Mouse (Mus musculus) midbrain, postnatal 0 days (tissue): Measurements from ENCODE around the gene 4930402K13Rik. TPM values are rescaled to one million over a fixed set of nuclear protein-coding genes. Genes with fewer than 3 reads are reported as not detected.
A peak's percentile ranks its signal among the peaks of the same experiment; 100 is the strongest.
"Not testable (repeated sequence)": the region's sequence is repeated elsewhere in the genome, so short reads cannot be mapped to it uniquely, and the experiment has no call there.

Experiments used
- ATAC-seq: fragments of 200-750 bp; cut with Nextera tagmentation; 2 replicates; pipeline ENCODE4 v1.8.0; 2017; ENCODE audit warnings: moderate number of reproducible peaks, mild to moderate bottlenecking, moderate TSS enrichment, moderate library complexity; ENCODE audit not compliant: low FRiP score
- DNase-seq: peaks from one replicate; pipeline ENCODE4 v3.0.0-alpha.2; 2015; ENCODE audit warnings: low spot score
- H3K27ac ChIP-seq: fragments of 300-500 bp; sonication (generic); 2 replicates; pipeline ENCODE4 v1.5.1; 2014; ENCODE audit warnings: low read depth, mild to moderate bottlenecking, low read length, mixed read lengths
- H3K27me3 ChIP-seq: fragments of 300-500 bp; sonication (generic); 2 replicates; pipeline ENCODE4 v1.6.1; 2014; ENCODE audit warnings: low read length, control low read depth, mixed read lengths; ENCODE audit not compliant: insufficient read depth
- H3K36me3 ChIP-seq: fragments of 300-500 bp; sonication (generic); 2 replicates; pipeline ENCODE4 v1.6.1; 2014; ENCODE audit warnings: low read length, control low read depth, mixed read lengths; ENCODE audit not compliant: insufficient read depth
- H3K4me1 ChIP-seq: fragments of 300-500 bp; sonication (generic); 2 replicates; pipeline ENCODE4 v1.6.1; 2014; ENCODE audit warnings: mild to moderate bottlenecking, control low read depth, antibody characterized with exemption, low read length, mixed read lengths; ENCODE audit not compliant: insufficient read depth
- H3K4me2 ChIP-seq: fragments of 300-500 bp; sonication (generic); 2 replicates; pipeline ENCODE4 v1.6.1; 2014; ENCODE audit warnings: low read depth, mild to moderate bottlenecking, low read length, mixed read lengths; ENCODE audit not compliant: poor library complexity, severe bottlenecking
- H3K4me3 ChIP-seq: fragments of 300-500 bp; sonication (generic); 2 replicates; pipeline ENCODE4 v1.5.1; 2014; ENCODE audit warnings: low read depth, mild to moderate bottlenecking, low read length, moderate library complexity
- H3K9ac ChIP-seq: fragments of 300-500 bp; sonication (generic); replicated peaks from 2 replicates; pipeline ENCODE4 v1.6.1; 2014; ENCODE audit warnings: mild to moderate bottlenecking, low read length, moderate library complexity, mixed read lengths; ENCODE audit not compliant: poor library complexity, severe bottlenecking
- H3K9me3 ChIP-seq: fragments of 300-500 bp; sonication (generic); 2 replicates; pipeline ENCODE4 v1.6.1; 2016; ENCODE audit warnings: low read length, control low read depth
- CTCF ChIP-seq: IDR thresholded peaks from 2 replicates; pipeline ENCODE4 v1.5.1; 2016; ENCODE audit warnings: antibody characterized with exemption, mild to moderate bottlenecking
- WGBS: fragments of 180-500 bp; shearing (Covaris S2); extraction: QIAGEN DNeasy Blood & Tissue Kit; methylation state at CpG from one replicate; pipeline ENCODE4 v1.1.7; 2014; 5-methylcytosine and 5-hydroxymethylcytosine counted together
- polyA plus RNA-seq: library from polyadenylated mRNA; unstranded; fragments of >200 nt; fragmentation: Nextera tagmentation; extraction: Ambion mirVana; gene quantifications from 2 replicates; pipeline ENCODE4 v1.2.1, GENCODE M21; 2015
- total RNA-seq: library from RNA; depleted of rRNA; stranded (reverse); fragments of >200 nt; gene quantifications from 2 replicates; pipeline ENCODE4 v1.2.3, GENCODE M21; 2014; rRNA removed

Gene 4930402K13Rik
- total RNA-seq (not detected in 2 replicates), polyA plus RNA-seq (not detected in 2 replicates)

DNA sequence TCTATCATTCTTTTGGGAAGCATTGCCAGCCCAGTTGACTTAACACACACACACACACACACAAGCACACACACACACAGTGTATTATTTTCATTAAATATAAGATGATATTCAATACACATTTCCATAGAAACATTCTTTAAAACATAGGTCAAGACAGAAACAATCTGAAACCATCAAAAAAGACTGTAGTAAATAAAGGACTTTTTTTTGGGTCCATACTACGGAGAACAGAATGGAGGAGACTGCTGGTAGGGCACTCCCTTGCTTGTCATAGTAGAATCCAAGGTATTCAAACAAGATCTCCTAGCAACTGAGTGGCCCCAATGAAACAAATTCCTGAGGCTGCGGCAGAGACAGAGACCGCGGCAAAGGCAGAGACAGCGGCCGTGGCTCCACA lies at the start of gene 4930402K13Rik:
Gene 4930402K13Rik (plus strand): TSS at position 301 of the 400 bp plus-strand sequence.
- H3K27ac ChIP-seq, result no peak within 1 kb of the TSS
- no peak for DNase-seq
- H3K4me1 ChIP-seq, result no peaks in the 10 kb centered on the region
- H3K27me3 ChIP-seq, result no peaks in the 10 kb centered on the region
- no peak for TF ChIP-seq CTCF
- H3K9ac ChIP-seq, result no peak within 1 kb of the TSS
- H3K36me3 ChIP-seq, result no peaks in the 10 kb centered on the region
- no peaks in the 10 kb centered on the region for H3K9me3 ChIP-seq
- 81% methylated on average over 6 of the region's 6 CpGs for WGBS
- no peak for ATAC-seq
- H3K4me2 ChIP-seq, result no peak within 1 kb of the TSS
- no peak within 1 kb of the TSS for H3K4me3 ChIP-seq

- not testable (repeated sequence) for H3K27me3 ChIP-seq, H3K9me3 ChIP-seq, H3K36me3 ChIP-seq, H3K9ac ChIP-seq, H3K27ac ChIP-seq, H3K4me3 ChIP-seq, H3K4me2 ChIP-seq, H3K4me1 ChIP-seq, DNase-seq
- peak; percentile 54 for TF ChIP-seq CTCF
- 23% methylated on average over 4 of the region's 9 CpGs for whole genome bisulfite sequencing
- 0 out of 2 replicates have a peak, but pooled peaks have one; percentile 34 for ATAC-seq
Observed at GRCm38 (mm10) chrX:9060952-9061351, 43.4 kb upstream of the 4930402K13Rik start.

- no peaks in the 10 kb centered on the region for H3K27me3 ChIP-seq
- ATAC-seq, result no peak
- DNase-seq, result no peak
- no peaks in the 10 kb centered on the region; the same call in 1 of the 2 replicates for H3K9me3 ChIP-seq
- no peak overlapping the region for H3K4me3 ChIP-seq
- H3K4me1 ChIP-seq, result no peaks in the 10 kb centered on the region
- H3K27ac ChIP-seq, result no peak overlapping the region
- H3K36me3 ChIP-seq, result no peaks in the 10 kb centered on the region
- no peak overlapping the region for H3K4me2 ChIP-seq
- no peak overlapping the region for H3K9ac ChIP-seq
- TF ChIP-seq CTCF, result no peak
- WGBS, result 84% methylated on average over 4 of the region's 4 CpGs
Observed at GRCm38 (mm10) chrX:9062101-9062500, 42.3 kb upstream of the 4930402K13Rik start.

DNA sequence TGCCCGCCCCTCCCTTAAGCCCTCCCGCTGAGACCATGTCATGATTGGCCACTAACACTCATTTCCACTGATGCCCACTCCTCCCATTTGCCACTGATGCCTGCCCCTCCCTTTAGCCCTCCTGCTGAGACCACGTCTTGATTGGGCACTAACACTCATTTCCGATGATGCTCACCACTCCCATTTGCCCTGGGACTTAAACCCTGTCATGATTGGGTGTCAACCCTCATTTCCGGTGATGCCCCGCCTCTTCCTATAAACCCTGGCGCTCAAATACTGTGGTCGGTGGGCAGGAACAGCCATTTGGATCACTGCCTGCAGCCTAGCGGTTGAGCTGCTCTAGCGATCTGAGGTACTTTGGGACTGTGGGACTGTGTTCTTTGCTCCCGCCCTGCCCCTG lies 41.6 kb upstream of the 4930402K13Rik start, which contains the start of gene Fthl17f:
Gene Fthl17f (plus strand): TSS at position 301 of the 400 bp plus-strand sequence.
- not testable (repeated sequence) for DNase-seq, H3K9me3 ChIP-seq, H3K9ac ChIP-seq, H3K4me3 ChIP-seq, H3K27ac ChIP-seq, H3K27me3 ChIP-seq, ATAC-seq, H3K4me2 ChIP-seq, H3K36me3 ChIP-seq, H3K4me1 ChIP-seq
- WGBS, result 91% methylated on average over 11 of the region's 11 CpGs

- not testable (repeated sequence) for H3K9ac ChIP-seq, H3K27ac ChIP-seq, H3K4me2 ChIP-seq, H3K27me3 ChIP-seq, H3K9me3 ChIP-seq, DNase-seq, H3K36me3 ChIP-seq, H3K4me3 ChIP-seq, ATAC-seq, H3K4me1 ChIP-seq
- TF ChIP-seq CTCF, result peak; percentile 61
- WGBS, result 16% methylated on average over 8 of the region's 10 CpGs
Observed at GRCm38 (mm10) chrX:9077699-9078098, 26.7 kb upstream of the 4930402K13Rik start.

DNA sequence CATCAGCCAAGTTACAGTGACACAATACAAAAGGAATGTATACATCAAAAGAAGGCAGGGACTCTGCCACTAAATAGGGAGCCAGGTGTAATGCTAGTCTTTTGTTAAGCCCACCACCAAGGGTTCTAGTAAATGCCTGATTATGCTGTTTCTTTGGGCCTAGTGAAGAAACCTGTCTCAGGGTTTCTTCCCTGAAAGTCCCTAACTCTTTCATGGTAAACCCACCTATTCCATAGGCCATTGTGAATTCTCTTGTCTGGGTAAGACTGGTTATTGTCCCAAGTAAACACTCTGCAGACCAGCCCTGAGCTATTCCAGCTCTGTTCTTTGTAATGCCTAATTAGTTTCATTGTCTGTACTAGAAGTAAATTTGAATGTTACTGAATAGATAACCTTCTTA lies 9.3 kb upstream of the 4930402K13Rik start:
- not testable (repeated sequence) for H3K36me3 ChIP-seq, H3K9ac ChIP-seq, DNase-seq, H3K4me3 ChIP-seq, H3K4me2 ChIP-seq, H3K27me3 ChIP-seq, H3K27ac ChIP-seq, H3K9me3 ChIP-seq, ATAC-seq, H3K4me1 ChIP-seq
